Mouse (Mus musculus) MEL (cell line): ENCODE data around the gene Slc4a4.

Source experiments
- CHD1 ChIP-seq: IDR thresholded peaks from 2 replicates; pipeline ENCODE4 v1.6.1; 2012; ENCODE audit warnings: low read depth, mild to moderate bottlenecking, inconsistent platforms, low read length, improper control_type of control experiment
- CTCF ChIP-seq, 3 experiments: IDR thresholded peaks in 2 of 3; conservative IDR thresholded peaks in 1 of 3; 2 replicates each; pipeline ENCODE4 v1.5.1; 2011 to 2012; ENCODE audit warnings: low read length in 3 of 3, low read depth in 2 of 3, mild to moderate bottlenecking in 2 of 3, improper control_type of control experiment in 1 of 3, inconsistent platforms in 1 of 3, mixed read lengths in 1 of 3, moderate library complexity in 1 of 3; ENCODE audit not compliant: control insufficient read depth in 1 of 3, insufficient read depth in 1 of 3, poor library complexity in 1 of 3, severe bottlenecking in 1 of 3
- MAFK ChIP-seq: IDR thresholded peaks from 2 replicates; pipeline ENCODE4 v1.6.1; 2011; ENCODE audit warnings: low read depth, mild to moderate bottlenecking, low read length, improper control_type of control experiment, borderline replicate concordance
- MAZ ChIP-seq: IDR thresholded peaks from 2 replicates; pipeline ENCODE4 v1.6.1; 2012; ENCODE audit warnings: low read depth, mild to moderate bottlenecking, inconsistent platforms, low read length, improper control_type of control experiment
- POLR2A ChIP-seq, 2 experiments: IDR thresholded peaks; 2 replicates each; pipeline ENCODE4 v1.6.1; 2011 to 2012; ENCODE audit warnings: low read length in 2 of 2, mild to moderate bottlenecking in 2 of 2, control low read depth in 1 of 2, improper control_type of control experiment in 1 of 2, low read depth in 1 of 2, moderate library complexity in 1 of 2; ENCODE audit not compliant: control insufficient read depth in 1 of 2, insufficient read depth in 1 of 2, poor library complexity in 1 of 2
- SIN3A ChIP-seq: IDR thresholded peaks from 2 replicates; pipeline ENCODE4 v1.6.1; 2012; ENCODE audit warnings: low read length, improper control_type of control experiment, inconsistent platforms
- USF2 ChIP-seq, 2 experiments: IDR thresholded peaks; 2 replicates each; pipeline ENCODE4 v1.6.1; 2011 to 2012; ENCODE audit warnings: improper control_type of control experiment in 2 of 2, low read length in 2 of 2, borderline replicate concordance in 1 of 2, inconsistent platforms in 1 of 2, low read depth in 1 of 2, mild to moderate bottlenecking in 1 of 2; ENCODE audit not compliant: insufficient read depth in 1 of 2

GRCm38 (mm10) chr5:89147282-89147790 lies 260.7 kb downstream of the Slc4a4 start:
- TF ChIP-seq SIN3A (no peak), CTCF (IDR thresholded peaks at IDR 0.05 in 2 of 3, conservative IDR thresholded peaks at IDR 0.05 in 1 of 3; ENCODE audit: control insufficient read depth in 1 of 3, insufficient read depth in 1 of 3, low read depth in 2 of 3, low read length in 3 of 3, poor library complexity in 1 of 3, severe bottlenecking in 1 of 3) (no peak), CHD1 (no peak), POLR2A (IDR thresholded peaks at IDR 0.05; ENCODE audit: control insufficient read depth in 1 of 2, insufficient read depth in 1 of 2, low read depth in 1 of 2, low read length in 2 of 2, poor library complexity in 1 of 2) (no peak), MAFK (no peak), MAZ (no peak), USF2 (IDR thresholded peaks at IDR 0.05; ENCODE audit: borderline replicate concordance in 1 of 2, insufficient read depth in 1 of 2, low read depth in 1 of 2, low read length in 2 of 2) (no peak)
